Mouse (Mus musculus): Measurements from ENCODE around the gene Iglon5. TPM values are rescaled to one million over a fixed set of nuclear protein-coding genes. Genes with fewer than 3 reads are reported as not detected.

Iglon5 gene
- polyA plus RNA-seq, 1 experiment from 2014 or later, result 0.72 TPM

DNA sequence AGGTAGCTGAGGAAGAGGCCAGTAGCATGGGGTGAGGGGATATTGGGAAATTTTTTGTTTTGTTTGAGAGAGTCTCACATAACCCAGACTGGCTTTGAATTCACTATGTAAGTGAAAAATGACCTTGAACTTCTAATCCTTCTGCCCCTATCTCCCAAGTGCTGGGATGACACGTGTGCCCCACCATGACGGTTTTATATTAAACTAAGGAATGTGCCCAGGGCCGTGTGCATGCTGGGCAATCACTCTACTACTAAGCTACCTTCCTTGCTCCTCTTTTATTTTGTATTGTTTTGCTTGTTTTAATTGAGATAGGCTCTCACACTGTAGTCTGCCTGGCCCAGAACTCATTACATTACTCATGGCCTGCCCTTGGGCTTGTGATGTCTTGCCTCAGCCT, 48.8 kb downstream of the Iglon5 start:
- H3K4me1 ChIP-seq (ENCODE audit: control insufficient read depth, insufficient read depth, low read length), result peaks cover 13% of the 10 kb centered on the region; the same call in 1 of the 2 replicates
- H3K36me3 ChIP-seq (ENCODE audit: control insufficient read depth, insufficient read depth, low read length), result no peaks in the 10 kb centered on the region
- no peak overlapping the region for H3K9ac ChIP-seq (ENCODE audit: low read depth, low read length)
- 86% methylated on average over 3 of the region's 3 CpGs for WGBS
- ATAC-seq (ENCODE audit: low FRiP score, low TSS enrichment), result no peak
- no peaks in the 10 kb centered on the region for H3K27me3 ChIP-seq (ENCODE audit: control insufficient read depth, insufficient read depth, low read length)
- H3K9me3 ChIP-seq (ENCODE audit: control insufficient read depth, low read length), result no peaks in the 10 kb centered on the region
- no peak overlapping the region for H3K4me3 ChIP-seq (ENCODE audit: low read length)
- H3K27ac ChIP-seq (ENCODE audit: low read depth, low read length), result no peak overlapping the region
- H3K4me2 ChIP-seq (replicated peaks; ENCODE audit: low read depth, low read length), result no peak overlapping the region

DNA sequence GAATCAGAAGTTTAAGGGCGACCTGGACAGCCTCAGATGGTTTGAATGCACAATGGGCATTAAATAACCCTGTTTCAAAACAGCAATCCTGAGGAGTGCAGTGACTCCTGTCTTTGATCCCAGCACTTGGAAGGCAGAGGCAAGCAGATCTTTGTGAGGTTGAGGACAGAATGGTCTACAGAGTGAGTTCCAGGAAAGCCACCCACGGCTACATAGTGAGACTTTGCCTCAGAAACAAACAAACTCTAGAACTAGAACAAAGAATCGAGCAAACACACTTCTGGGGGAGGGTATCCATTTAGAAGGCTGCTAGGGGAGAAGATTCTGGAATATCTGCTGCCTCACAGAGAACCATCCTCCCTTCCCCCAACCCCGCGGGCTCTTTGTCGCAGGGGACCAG, 49.4 kb downstream of the Iglon5 start, which contains the start of gene Cldnd2:
Gene Cldnd2, plus strand, starts transcription at position 301 of the 400 bp plus-strand sequence.
- H3K4me1 ChIP-seq (ENCODE audit: control insufficient read depth, insufficient read depth, low read length), result peaks cover 13% of the 10 kb centered on the region; the same call in 1 of the 2 replicates
- no peak within 1 kb of the TSS for H3K4me3 ChIP-seq (ENCODE audit: low read length)
- H3K9ac ChIP-seq (ENCODE audit: low read depth, low read length), result no peak within 1 kb of the TSS
- no peak within 1 kb of the TSS for H3K4me2 ChIP-seq (replicated peaks; ENCODE audit: low read depth, low read length)
- ATAC-seq (ENCODE audit: low FRiP score, low TSS enrichment), result no peak
- H3K36me3 ChIP-seq (ENCODE audit: control insufficient read depth, insufficient read depth, low read length), result no peaks in the 10 kb centered on the region
- no peaks in the 10 kb centered on the region for H3K9me3 ChIP-seq (ENCODE audit: control insufficient read depth, low read length)
- H3K27ac ChIP-seq (ENCODE audit: low read depth, low read length), result no peak within 1 kb of the TSS
- no peaks in the 10 kb centered on the region for H3K27me3 ChIP-seq (ENCODE audit: control insufficient read depth, insufficient read depth, low read length)
- WGBS, result 81% methylated on average over 6 of the region's 6 CpGs

DNA sequence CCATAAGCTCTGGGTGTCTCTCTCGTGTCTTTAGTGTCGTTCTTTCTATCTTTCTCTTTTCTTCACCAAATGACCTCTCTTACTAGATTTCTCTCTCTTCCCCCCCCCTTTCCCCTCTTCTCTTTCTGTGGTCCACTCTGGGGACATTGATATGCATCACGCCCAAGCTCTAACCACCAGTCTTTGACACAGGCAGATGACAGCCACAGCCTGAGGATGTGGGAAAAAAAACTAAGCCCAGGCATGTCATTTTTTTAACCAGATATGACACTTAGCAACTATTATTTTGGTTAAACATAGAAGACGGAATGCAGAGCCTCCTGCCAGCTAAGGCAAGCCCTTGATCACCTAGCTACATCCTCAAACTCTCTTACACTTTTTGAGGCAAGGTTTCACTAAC, 51.3 kb downstream of the Iglon5 start:
- Histone ChIP-seq H3K27me3 (ENCODE audit: control insufficient read depth, insufficient read depth, low read length) (no peaks in the 10 kb centered on the region), H3K27ac (ENCODE audit: low read depth, low read length) (no peak overlapping the region), H3K36me3 (ENCODE audit: control insufficient read depth, insufficient read depth, low read length) (no peaks in the 10 kb centered on the region), H3K4me3 (ENCODE audit: low read length) (no peak overlapping the region), H3K9me3 (ENCODE audit: control insufficient read depth, low read length) (no peaks in the 10 kb centered on the region), H3K9ac (ENCODE audit: low read depth, low read length) (no peak overlapping the region), H3K4me2 (replicated peaks; ENCODE audit: low read depth, low read length) (no peak overlapping the region), H3K4me1 (ENCODE audit: control insufficient read depth, insufficient read depth, low read length) (0 out of 2 replicates have a peak, but pooled peaks cover 5% of the 10 kb centered on the region)
- WGBS, result 86% methylated on average over 4 of the region's 4 CpGs
- no peak for ATAC-seq (ENCODE audit: low FRiP score, low TSS enrichment)

DNA sequence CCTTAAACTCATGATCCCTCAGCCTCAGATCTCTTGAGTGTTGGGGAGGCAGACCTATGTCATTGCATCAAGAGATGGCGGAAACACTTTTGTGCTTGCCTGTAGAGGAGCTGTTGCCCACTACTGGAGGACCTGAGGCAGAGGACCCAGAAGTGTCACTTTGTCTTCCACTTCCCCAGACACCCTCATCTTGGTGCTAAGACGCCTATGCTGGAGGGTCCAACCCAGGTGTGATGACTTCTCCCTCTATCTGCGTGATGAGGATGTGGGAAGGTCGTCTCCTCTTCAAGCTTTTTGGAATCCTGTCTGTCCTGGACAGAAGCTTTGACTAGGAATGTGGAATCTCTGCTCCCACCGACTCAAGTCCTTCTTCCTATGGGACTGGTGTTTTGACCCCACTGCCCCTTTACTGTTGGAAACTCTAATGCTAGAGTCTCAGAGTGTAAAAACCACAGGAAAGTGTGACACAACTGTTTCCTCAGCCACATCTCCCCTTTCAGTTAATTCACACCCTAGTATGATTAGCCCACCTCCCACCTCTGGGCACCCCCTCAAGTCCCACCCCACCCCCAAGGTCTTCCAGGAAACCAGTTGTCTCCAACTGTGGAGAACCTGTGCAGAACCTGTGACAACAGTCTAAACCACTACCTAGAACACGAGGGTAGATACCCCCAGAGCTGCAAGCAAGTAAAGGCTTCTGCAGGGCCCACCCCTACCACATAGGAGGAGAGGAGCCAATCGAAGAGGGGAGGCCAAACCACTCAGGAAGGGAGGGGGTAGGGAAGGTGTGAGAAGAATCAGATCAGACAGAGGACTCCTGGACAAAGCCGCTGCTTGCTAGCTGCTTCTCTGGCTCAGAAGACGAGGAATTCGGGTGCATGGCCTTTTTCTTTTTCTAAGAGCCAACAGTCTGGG, 53.3 kb downstream of the Iglon5 start, which contains the start of gene Nkg7:
Gene Nkg7, plus strand, starts transcription at position 733 of the 915 bp plus-strand sequence.
- Histone ChIP-seq H3K9ac (ENCODE audit: low read depth, low read length) (no peak within 1 kb of the TSS), H3K27ac (ENCODE audit: low read depth, low read length) (no peak within 1 kb of the TSS), H3K4me2 (replicated peaks; ENCODE audit: low read depth, low read length) (no peak within 1 kb of the TSS), H3K27me3 (ENCODE audit: control insufficient read depth, insufficient read depth, low read length) (no peaks in the 10 kb centered on the region), H3K9me3 (ENCODE audit: control insufficient read depth, low read length) (no peaks in the 10 kb centered on the region), H3K4me3 (ENCODE audit: low read length) (no peak within 1 kb of the TSS), H3K36me3 (ENCODE audit: control insufficient read depth, insufficient read depth, low read length) (no peaks in the 10 kb centered on the region), H3K4me1 (ENCODE audit: control insufficient read depth, insufficient read depth, low read length) (no peaks in the 10 kb centered on the region)
- WGBS, result 65% methylated on average over 10 of the region's 10 CpGs
- no peak for ATAC-seq (ENCODE audit: low FRiP score, low TSS enrichment)

DNA sequence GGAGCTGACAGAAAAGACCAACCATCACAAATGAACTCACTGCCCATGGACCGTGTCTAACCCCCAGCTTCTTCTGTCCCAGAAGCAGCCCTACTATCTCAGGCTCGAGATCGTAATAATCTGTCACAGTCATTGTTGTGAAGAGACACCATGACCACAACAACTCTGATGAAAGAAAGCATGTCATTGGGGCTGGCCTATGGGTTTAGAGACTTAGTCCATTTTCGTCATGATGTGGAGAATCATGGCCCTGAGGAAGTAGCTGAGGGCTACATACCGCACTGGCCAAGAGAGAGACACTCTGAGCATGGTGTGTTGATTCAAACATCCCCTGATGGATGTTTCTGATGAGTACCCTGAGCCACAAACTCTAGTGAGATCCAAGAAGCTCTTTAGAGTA, 55.2 kb downstream of the Iglon5 start:
- Histone ChIP-seq H3K9me3 (ENCODE audit: control insufficient read depth, low read length) (no peaks in the 10 kb centered on the region), H3K27ac (ENCODE audit: low read depth, low read length) (no peak overlapping the region), H3K4me2 (replicated peaks; ENCODE audit: low read depth, low read length) (no peak overlapping the region), H3K36me3 (ENCODE audit: control insufficient read depth, insufficient read depth, low read length) (no peaks in the 10 kb centered on the region), H3K27me3 (ENCODE audit: control insufficient read depth, insufficient read depth, low read length) (no peaks in the 10 kb centered on the region), H3K4me3 (ENCODE audit: low read length) (no peak overlapping the region), H3K4me1 (ENCODE audit: control insufficient read depth, insufficient read depth, low read length) (no peaks in the 10 kb centered on the region), H3K9ac (ENCODE audit: low read depth, low read length) (no peak overlapping the region)
- WGBS, result 90% methylated on average over 5 of the region's 5 CpGs
- ATAC-seq (ENCODE audit: low FRiP score, low TSS enrichment), result no peak

DNA sequence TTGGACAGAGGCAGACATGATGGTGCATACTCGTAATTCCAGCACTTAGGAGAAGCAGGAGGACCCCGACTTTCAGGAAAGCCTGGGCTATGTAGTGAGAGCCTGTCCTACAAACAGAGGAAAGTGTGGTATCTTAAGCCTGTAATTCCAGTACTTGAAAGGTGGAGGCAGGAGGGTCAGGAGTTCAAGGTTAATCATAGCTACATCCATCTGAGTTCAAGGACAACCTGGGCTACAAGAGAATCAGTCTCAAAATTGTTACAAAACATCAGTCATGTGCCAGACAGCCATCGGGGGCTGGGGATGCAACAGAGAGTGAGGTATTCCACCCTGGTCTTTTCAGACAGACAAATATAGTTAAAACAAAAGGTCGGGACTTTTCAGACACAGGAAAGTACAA, 57.0 kb downstream of the Iglon5 start:
- 73% methylated on average over 4 of the region's 4 CpGs for WGBS
- H3K4me3 ChIP-seq (ENCODE audit: low read length), result no peak overlapping the region
- H3K4me2 ChIP-seq (replicated peaks; ENCODE audit: low read depth, low read length), result no peak overlapping the region
- H3K27ac ChIP-seq (ENCODE audit: low read depth, low read length), result no peak overlapping the region
- ATAC-seq (ENCODE audit: low FRiP score, low TSS enrichment), result no peak
- no peaks in the 10 kb centered on the region for H3K36me3 ChIP-seq (ENCODE audit: control insufficient read depth, insufficient read depth, low read length)
- H3K9me3 ChIP-seq (ENCODE audit: control insufficient read depth, low read length), result no peaks in the 10 kb centered on the region
- H3K9ac ChIP-seq (ENCODE audit: low read depth, low read length), result no peak overlapping the region
- no peaks in the 10 kb centered on the region for H3K4me1 ChIP-seq (ENCODE audit: control insufficient read depth, insufficient read depth, low read length)
- H3K27me3 ChIP-seq (ENCODE audit: control insufficient read depth, insufficient read depth, low read length), result no peaks in the 10 kb centered on the region

DNA sequence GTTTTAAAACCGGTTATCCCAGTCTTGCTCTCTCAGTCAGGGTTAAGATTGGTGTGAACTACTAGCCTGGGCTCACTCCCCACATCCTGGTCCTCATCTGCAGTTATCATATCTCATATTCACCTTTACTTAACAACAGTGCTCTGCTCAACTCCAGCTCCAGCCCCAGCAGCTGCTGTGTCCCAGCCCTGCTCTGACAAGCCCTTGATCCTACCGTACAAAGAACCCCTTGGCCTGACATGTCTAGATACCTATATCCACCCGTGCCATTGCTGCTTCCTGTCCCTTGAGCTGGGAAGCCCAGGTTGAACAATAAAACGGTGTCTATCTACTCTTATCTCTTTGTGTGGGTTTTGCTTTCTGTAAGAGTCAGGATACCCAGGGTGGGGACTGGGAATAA, 60.4 kb downstream of the Iglon5 start:
- no peaks in the 10 kb centered on the region for H3K9me3 ChIP-seq (ENCODE audit: control insufficient read depth, low read length)
- 61% methylated on average over 4 of the region's 4 CpGs for WGBS
- H3K4me3 ChIP-seq (ENCODE audit: low read length), result no peak overlapping the region
- no peak overlapping the region for H3K9ac ChIP-seq (ENCODE audit: low read depth, low read length)
- H3K4me2 ChIP-seq (replicated peaks; ENCODE audit: low read depth, low read length), result no peak overlapping the region
- H3K36me3 ChIP-seq (ENCODE audit: control insufficient read depth, insufficient read depth, low read length), result no peaks in the 10 kb centered on the region
- no peak for ATAC-seq (ENCODE audit: low FRiP score, low TSS enrichment)
- no peaks in the 10 kb centered on the region for H3K27me3 ChIP-seq (ENCODE audit: control insufficient read depth, insufficient read depth, low read length)
- H3K4me1 ChIP-seq (ENCODE audit: control insufficient read depth, insufficient read depth, low read length), result no peaks in the 10 kb centered on the region
- H3K27ac ChIP-seq (ENCODE audit: low read depth, low read length), result no peak overlapping the region

GRCm38 (mm10) chr7:43427406-43427805, 62.5 kb downstream of the Iglon5 start, which contains the start of gene Lim2:
Lim2 (plus strand) TSS chr7:43427670.
- Histone ChIP-seq H3K4me2 (replicated peaks; ENCODE audit: low read depth, low read length) (no peak within 1 kb of the TSS), H3K27me3 (ENCODE audit: control insufficient read depth, insufficient read depth, low read length) (no peaks in the 10 kb centered on the region), H3K36me3 (ENCODE audit: control insufficient read depth, insufficient read depth, low read length) (no peaks in the 10 kb centered on the region), H3K9ac (ENCODE audit: low read depth, low read length) (no peak within 1 kb of the TSS), H3K4me3 (ENCODE audit: low read length) (no peak within 1 kb of the TSS), H3K27ac (ENCODE audit: low read depth, low read length) (no peak within 1 kb of the TSS), H3K9me3 (ENCODE audit: control insufficient read depth, low read length) (no peaks in the 10 kb centered on the region), H3K4me1 (ENCODE audit: control insufficient read depth, insufficient read depth, low read length) (no peaks in the 10 kb centered on the region)
- 88% methylated on average over 8 of the region's 8 CpGs for WGBS
- ATAC-seq (ENCODE audit: low FRiP score, low TSS enrichment), result no peak

DNA sequence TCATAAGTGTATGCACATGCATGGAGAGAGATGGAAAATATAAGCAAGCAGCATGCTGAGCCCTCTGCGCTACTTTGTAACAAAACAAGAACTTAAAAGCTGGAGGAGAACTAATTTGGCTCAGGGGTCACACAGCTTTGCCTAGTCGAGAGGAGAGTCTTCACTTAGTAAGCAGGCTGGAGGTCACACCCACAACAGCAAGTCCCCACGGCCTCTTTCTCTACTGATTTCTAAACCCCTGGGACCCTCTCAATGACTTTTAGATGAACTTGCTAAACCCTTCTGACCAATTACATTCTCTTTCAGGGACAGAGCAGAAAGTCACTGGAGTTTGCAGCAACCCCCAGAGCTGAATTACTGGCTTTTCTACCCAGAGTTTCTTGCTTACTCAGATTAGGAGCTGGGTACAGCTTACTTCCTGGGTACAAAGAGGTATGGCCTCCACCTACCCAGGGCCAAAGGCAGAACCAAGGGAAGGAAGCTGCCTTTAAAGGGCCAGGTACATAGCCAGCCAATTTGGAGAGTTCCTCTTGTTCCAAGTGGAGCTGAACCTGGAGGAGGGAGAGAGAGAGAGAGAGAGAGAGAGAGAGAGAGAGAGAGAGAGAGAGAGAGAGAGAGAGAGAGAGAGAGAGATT, 65.8 kb downstream of the Iglon5 start:
- 61% methylated on average over 3 of the region's 3 CpGs for WGBS
- H3K36me3 ChIP-seq (ENCODE audit: control insufficient read depth, insufficient read depth, low read length), result no peaks in the 10 kb centered on the region
- no peak overlapping the region for H3K9ac ChIP-seq (ENCODE audit: low read depth, low read length)
- H3K4me3 ChIP-seq (ENCODE audit: low read length), result no peak overlapping the region
- no peak overlapping the region for H3K27ac ChIP-seq (ENCODE audit: low read depth, low read length)
- no peak overlapping the region for H3K4me2 ChIP-seq (replicated peaks; ENCODE audit: low read depth, low read length)
- no peaks in the 10 kb centered on the region for H3K27me3 ChIP-seq (ENCODE audit: control insufficient read depth, insufficient read depth, low read length)
- no peaks in the 10 kb centered on the region for H3K9me3 ChIP-seq (ENCODE audit: control insufficient read depth, low read length)
- no peaks in the 10 kb centered on the region for H3K4me1 ChIP-seq (ENCODE audit: control insufficient read depth, insufficient read depth, low read length)
- ATAC-seq (ENCODE audit: low FRiP score, low TSS enrichment), result no peak
